Mouse (Mus musculus): ENCODE measurements at regions not wholly inside any gene's neighbourhood (a gene's known extent, or its start where the extent isn't known, plus 50 kb on each side); places are given as distances from the start of the nearest gene placed in this dataset.

GRCm38 (mm10) chr1:83509356-83509755, 101.4 kb upstream of the Sphkap start:
- DNase-seq (ENCODE audit: low read depth), result no peak

- DNase-seq (ENCODE audit: low read depth), result no peak
These were observed 97.4 kb upstream of the Sphkap start for GRCm38 (mm10) chr1:83505386-83505785.

GRCm38 (mm10) chr1:83496888-83497287, 88.9 kb upstream of the Sphkap start:
- DNase-seq (ENCODE audit: low read depth), result no peak

GRCm38 (mm10) chr1:83496380-83496779, 88.4 kb upstream of the Sphkap start:
- DNase-seq (ENCODE audit: low read depth), result no peak

GRCm38 (mm10) chr1:83495022-83495421, 87.0 kb upstream of the Sphkap start:
- no peak for DNase-seq (ENCODE audit: low read depth)

GRCm38 (mm10) chr1:83479111-83479510, 71.1 kb upstream of the Sphkap start:
- no peak for DNase-seq (ENCODE audit: low read depth)

All from naive thymus-derived CD4-positive, alpha-beta T cell, adult 2 months (primary cell).